Mouse (Mus musculus): ENCODE results near the gene Ahnak.
"Not testable (repeated sequence)": the region's sequence is repeated elsewhere in the genome, so short reads cannot be mapped to it uniquely, and the experiment has no call there.

Gene Ahnak

DNA sequence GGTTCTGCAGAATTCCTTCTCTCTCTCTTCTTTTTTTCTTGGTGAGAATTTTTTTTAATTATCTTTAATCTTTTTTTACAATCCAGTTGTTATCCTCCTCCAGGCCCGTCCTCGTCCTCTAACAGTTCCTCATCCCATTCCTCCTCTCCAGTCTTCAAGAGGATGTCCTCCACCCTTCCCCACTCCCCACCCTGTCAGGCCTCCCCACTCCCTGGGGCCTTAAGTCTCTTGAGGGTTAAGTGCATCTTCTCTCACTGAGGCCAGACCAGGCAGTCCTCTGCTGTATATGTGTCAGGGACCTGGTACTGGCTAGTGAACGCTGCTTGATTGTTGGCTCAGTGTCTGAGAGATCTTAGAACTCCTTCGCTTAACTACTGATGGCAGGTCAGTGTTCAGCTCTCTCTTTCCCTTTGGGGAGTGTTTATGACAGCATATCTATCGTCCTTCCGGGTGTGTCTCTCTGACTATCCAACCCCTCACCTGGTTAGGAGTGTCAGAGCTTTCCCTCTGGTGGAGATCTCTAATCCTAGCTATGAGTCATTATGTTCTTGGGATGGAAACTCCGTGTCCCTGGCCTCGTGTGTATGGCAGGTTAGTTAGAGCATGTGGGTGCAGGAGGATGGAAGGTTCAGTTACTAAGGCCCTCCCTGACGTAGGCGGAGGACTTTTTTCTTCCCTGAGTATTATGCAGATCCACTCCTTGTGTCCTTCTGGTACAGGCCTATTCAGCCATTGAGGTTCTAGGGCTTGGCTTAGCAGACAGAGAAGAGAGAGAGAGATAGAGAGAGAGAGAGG lies 5.9 kb downstream of the Ahnak start:
- DNase-seq (ENCODE audit: low spot score in 2 of 2): no peak

DNA sequence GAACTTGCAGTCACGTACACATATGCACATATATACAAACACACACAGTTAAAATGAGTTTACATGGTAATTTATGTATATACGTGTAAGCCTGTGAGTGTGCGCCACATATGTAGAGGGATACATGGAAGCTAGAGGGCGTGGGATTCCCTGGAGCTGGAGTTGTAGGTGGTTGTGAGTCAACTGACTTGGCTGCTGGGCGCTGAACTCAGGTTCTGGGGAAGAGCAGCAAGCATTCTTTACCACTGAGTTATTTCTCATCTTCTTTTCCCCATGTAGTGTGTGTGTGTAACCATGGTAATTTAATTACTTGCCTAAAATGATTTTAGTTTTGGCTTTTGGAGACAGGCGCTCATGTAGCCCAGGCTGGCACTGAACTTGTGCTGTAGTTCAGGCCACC lies 7.5 kb downstream of the Ahnak start:
- DNase-seq (ENCODE audit: low spot score in 2 of 2): no peak

DNA sequence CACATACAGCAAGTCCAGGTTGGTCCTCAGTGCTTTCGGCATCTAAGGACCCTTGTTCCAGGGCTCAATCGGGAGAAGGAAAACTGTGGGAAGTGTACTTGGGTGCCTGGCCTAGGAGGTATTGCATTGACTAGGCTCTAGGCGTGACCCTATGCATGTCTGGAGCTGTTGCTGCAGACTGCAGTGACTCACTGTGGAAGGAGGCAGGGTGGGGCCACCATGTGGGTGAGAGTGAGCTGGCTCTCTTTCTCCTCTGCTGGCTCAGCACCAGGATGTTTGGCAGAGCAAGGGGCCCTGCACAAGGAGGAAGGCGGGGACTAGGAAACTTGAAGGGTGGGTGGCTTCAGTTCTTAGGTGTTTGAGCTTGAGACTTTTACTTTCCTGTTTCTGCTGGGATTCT lies 8.5 kb downstream of the Ahnak start:
- DNase-seq (ENCODE audit: low spot score in 2 of 2): peak; percentile 45 to 52

DNA sequence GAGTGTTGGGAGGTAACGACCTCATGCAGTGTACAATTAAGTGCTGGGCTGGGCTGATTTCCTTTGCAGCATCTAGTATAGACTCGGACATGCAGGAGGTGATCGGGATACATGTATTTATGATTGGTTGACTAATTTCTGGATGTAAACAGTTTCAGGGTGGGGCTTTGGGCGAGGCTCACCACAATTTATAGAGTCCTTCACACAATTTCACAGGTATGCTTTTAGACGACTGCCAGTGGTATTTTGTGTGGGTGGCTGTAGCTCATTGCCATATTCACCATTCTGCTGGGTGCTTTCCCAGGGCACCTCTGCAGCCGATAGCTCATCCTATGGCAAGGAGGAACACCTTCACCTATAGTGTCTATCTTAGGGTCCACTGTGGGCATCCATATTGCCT lies 9.5 kb downstream of the Ahnak start:
- DNase-seq (ENCODE audit: low spot score in 2 of 2): no peak

DNA sequence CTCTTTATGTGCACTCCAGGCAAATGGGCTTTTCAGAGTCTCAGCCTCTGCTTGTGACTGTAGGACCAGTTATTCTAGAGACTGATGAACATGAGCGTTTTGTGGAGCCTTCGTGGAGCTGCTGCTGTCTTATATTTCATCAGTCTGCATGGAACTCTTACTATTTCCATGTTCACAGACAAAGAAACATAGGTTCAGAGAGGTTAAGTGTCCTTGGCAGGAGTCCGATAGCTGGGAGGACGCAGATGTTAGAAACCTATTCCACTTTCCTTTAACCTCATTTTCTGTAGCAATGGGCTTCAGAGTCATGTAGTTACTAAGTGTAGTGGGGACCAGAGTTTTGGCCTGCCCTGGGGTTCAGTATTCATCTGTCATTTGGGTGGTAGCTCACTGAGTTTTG lies 10.1 kb downstream of the Ahnak start:
- no peak for DNase-seq (ENCODE audit: low spot score in 2 of 2)

DNA sequence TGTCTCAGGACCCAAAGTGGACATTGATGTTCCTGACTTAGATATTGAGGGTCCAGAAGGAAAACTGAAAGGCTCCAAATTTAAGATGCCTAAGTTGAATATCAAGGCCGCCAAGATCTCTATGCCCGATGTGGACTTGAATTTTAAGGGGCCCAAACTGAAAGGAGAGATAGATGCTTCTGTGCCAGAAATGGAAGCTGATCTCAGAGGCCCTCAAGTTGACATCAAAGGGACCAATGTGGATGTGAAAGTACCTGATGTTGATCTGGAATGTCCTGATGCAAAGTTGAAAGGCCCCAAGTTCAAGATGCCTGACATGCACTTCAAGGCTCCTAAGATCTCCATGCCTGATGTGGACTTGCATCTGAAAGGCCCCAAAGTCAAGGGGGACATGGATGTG lies 17.8 kb downstream of the Ahnak start:
- not testable (repeated sequence) for DNase-seq (ENCODE audit: low spot score in 2 of 2)

DNA sequence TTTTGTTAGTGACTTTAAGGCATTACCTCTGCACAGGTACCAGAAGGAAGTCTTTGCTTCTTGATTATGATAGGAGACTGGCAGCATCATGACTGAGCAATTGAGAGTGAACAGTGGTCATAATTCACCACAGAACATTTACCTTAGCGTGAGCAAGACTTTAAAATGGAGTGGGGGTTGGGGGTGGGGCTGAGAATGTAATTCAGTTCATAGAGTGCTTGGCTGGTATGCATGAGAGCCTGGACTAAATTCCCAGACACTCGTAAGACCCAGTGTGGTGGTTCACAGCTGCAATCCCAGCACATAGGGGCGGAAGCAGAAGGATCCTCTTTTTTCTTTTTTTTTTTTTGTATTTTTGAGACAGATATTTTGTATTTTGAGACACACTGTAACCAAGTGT lies 30.2 kb downstream of the Ahnak start:
- no peak for DNase-seq (ENCODE audit: low spot score in 2 of 2)

DNA sequence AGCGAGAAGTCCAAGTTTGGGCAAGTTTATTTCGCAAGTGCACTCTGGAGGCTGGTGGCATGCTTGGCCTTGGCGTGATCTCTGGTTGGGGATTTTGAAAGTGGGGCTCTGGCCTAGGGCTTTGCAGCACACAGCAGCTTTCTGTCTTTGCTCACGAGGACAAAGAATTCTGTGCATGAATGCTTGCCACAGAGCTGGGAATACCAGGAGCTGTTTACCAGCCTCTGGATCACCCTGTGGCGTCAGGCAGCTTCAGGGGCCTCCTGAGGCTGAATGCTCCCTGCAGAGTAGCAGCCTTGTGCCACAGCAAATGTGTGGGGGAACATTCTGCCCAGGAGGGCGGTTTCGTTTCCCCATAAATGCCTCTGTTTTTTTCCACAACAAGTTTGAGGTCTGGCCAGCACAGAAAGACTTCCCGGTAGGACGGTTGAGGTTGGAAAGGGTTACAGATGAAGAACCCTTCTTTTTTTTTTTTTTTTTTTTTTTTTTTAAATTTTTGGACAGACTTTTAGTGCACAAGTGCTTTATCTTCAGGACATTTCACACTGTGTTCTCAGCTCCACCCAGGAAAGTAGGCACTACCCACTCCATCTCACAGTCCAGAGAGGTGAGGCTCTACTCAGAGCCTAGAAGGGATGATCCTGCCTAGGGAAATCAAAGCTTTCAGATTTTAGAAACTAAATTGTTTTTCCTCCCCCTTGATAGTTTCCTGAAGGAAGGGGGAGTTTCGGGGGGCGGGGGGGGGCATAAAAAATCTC lies 34.1 kb downstream of the Ahnak start:
- peak; percentile 10 to 13 for DNase-seq (ENCODE audit: low spot score in 2 of 2)

DNA sequence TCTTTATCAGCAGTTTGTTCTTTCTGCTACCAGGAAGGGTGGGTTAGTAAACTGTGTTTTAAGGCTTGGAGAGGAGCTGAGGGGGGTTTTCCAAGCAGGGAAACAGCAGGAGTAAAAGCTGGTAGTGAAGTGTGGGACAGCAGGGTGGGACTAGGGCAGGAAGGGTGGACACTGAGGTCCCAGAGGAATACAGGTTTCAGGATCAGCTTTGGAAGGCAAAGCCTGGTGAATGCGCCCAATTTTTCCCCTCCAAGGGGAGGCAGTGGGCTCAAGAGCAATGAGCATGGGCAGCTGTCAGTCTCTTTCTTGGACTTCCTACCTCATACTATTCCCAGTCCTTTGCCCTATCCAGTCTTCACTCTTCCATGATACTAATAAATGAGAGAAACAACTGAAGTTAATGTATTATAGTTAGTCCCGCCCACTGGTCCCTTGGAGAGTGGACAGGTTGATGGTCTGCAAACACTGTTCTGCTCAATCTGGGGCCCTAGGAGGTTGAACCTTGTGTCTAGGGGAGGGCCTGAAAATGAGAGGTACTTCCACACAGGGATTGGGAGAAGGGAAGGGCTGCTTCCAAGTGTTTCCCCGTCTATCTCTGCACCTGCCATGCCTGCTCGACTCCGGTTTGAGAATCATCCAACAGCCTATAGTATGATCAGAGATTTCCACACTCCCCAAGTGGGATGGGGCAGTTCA lies 36.6 kb downstream of the Ahnak start:
- DNase-seq (ENCODE audit: low spot score in 2 of 2): no peak

DNA sequence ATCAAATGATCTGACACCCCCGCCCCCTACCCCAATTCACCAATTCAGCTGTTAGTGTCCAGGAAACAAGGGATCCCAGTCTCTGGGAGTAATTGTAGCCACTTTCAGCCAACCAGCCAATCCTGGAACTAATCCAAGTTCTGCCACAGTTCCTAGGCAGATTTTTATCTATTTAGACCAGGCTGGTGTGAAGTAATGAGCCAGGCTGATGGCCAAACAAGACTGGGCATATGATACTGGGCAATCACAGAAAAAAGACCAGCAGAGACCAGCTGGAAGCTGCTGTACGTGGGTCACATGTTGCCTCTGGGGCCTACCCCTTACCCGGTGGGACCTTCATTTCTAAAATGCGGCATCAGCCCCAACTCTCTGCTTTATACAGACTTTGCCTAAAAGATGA lies 37.5 kb downstream of the Ahnak start:
- no peak for DNase-seq (ENCODE audit: low spot score in 2 of 2)

DNA sequence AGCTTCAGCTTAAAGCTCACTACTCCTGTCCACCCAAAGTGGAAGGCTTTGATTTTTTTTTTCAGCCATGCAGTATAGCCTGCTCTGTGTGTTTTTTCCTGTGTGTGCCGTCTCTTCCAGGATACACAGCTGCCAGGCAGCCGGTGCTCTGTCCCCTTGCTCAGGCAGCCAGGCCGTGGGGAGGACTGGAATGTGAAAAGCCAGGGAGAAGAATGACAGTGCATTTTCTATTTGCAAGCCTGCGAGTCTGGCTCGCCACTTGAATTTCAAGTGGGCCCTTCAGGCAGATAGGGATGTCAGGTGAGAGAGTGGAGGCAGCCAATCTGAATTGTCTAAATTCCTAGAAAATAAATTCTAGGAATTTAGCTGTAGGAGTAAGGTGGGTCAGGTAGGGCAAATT lies 38.7 kb downstream of the Ahnak start:
- DNase-seq (ENCODE audit: low spot score in 2 of 2): no peak

DNA sequence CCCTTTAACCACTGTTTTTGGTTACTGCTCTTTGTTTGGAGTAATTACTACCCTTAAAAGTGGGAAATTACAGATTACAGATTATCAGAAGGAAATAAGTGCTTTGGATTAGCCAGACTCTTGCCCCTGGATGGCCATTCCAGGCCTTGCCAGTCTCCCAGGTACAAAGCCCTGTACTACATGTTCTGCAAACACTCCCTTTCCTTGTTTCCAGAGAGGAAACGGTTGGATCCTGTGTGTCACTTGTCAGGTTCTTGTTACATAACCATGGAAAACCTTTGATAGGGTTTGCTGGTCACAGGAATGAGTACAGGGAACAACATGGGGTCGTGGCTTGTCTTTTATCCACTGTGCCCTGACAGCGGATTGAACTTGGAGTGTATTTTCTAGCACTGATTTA lies 39.3 kb downstream of the Ahnak start:
- no peak for DNase-seq (ENCODE audit: low spot score in 2 of 2)

DNA sequence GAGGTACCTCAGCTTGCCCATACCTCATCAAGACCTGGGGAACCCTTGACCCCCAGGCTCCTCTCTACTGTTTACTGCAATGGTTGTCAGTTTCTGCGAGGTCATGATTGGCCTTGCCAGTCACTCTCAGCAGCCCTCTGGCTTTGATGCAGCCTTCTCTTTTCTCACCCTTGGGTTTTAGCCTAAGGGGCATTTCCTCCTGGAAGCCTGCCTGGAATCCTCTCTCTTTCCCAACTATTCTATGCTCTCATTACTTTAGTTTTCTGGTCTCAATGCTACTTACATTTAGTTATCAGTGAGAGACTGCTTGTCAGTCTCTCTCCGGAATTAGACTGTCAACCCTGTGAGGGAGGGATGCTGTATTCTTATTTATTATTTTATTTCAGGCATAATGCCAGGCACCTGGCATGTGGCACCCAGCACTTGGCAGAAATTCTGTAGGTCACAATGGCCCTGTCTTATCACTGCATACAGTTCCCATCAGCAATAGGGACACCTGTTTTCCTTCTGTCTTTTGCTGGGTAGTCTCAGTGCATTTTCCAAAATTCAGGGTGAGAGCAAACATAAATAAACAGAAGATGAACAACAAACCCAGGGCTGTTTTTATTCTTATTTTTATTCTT lies 40.7 kb downstream of the Ahnak start:
- DNase-seq (ENCODE audit: low spot score in 2 of 2): no peak

DNA sequence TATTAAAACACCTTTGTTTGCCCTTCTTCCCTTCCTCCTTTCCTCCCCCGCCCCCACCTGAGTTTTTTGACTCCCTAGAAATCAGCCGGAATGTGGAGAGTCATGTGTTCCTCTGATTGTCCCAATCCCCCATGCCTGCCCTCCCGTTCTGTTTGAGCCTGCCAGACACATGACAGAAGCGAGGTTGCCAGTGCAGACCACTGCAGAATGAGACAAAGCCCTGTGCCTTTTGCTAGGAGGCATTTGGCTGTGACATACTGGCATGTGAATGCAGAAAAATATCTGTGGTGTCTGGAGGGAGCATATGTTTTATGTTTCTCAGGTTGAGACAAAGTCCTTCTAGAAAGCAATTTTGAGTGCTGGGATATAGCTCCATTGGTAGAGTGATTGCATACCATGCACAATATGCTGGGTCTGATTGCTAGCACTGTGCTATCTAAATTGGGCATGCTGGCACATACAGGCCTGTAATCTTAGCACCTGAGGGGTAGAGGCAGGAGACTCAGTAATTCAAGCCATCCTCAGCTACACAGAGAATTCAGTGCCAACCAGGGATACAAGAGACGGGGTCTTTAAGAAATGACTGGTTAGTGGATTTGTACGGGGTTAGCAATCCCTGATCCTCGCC lies 43.5 kb downstream of the Ahnak start:
- DNase-seq (ENCODE audit: low spot score in 2 of 2): no peak

DNA sequence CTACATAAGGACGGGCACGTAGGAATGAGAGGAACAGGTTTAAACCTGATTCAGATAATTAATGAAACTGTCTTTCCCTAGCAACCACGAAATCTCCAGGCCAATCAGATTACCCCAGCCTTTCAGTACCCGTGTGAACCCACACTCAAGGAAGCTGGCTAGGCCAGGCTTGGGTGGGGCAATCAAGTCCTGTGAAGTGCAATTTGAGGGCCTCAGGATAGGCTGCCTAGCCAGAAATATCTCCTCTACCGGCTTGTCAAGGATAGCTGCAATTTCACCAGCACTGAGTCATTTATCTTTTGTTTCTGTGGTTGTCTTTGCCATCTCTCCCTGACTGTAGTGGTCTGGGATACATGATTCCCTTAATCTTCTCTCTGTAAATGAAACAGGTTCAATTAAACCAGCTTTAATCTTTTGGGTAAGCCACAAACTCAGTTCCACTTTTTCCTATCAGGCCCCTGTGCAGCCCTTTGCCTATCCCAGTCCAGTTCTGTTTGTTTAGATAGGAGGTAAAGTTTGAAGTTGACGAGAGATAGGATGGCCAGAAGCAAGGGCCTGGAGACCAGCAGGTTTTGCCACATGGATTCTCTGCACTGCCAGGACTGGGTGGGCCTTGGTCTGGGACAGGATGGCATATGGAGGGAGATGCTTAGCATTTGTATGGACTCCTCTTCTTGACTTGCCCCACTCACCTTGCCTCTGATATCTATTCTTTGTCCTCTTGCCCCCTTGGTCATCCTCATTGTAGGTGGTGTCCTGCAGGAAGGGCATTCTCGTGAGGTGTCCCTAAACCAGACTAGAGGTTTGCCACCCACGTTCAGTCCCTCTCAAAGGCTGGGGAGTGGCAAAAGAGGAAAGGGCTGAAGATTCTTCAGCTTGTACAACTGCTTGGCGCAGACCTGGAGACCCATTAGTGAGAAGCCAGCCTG lies 44.6 kb downstream of the Ahnak start:
- DNase-seq (ENCODE audit: low spot score in 2 of 2): no peak

DNA sequence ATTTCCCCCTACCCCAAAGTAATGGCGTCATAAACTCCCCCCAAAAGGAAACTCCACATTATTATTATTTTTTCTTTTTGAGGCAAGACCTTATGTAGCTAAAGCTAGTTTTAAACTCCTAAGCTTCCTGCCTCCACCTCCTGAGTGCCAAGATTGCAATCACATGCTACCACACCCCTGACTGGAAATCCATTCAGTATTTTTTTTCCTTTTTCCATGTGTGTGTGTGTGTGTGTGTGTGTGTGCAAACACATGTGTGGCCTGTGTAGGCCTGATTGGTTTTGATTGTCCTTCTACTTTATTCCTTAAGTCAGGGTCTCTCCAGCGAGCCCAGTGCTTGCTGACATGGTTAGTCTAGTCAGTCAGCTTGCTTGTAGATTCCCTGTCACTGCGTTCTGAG lies 45.4 kb downstream of the Ahnak start:
- DNase-seq (ENCODE audit: low spot score in 2 of 2): no peak

DNA sequence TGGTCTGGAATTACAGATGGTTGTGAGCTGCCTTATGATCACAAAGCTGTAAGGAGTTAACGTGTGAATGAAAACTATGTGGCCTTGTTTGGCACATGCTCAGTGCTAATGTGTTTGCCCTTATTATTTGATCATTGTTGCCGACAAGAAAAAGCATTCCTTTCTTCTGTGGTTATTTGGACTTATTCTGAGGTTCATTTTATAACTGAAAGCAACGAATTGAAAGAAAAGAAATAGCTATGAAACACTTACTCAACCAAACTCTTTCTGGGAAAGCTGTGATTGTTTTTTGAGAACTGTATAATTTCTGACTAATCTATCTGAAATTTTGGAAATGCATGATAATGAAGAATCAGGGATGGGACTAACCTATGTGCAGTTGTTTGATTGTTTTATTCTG lies 46.0 kb downstream of the Ahnak start:
- no peak for DNase-seq (ENCODE audit: low spot score in 2 of 2)

DNA sequence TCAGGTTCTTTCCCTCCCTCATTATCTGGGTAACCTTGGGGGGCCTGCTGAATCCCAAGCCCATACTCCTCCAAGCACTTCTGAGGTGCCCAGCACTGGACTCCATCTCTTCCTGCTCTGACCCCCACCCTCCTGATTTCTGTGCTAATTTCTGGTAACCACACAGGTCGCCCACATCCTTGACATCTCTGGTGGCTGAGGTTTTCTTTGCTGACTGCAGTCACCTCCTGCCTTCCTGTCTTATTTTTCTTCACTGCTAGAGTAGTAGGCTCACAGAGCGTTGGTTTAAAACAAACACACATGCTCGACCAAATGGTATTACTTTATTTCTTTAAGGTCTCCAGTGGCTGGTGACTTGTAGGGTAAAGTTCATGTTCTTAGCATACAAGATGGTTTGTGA lies 49.1 kb downstream of the Ahnak start:
- no peak for DNase-seq (ENCODE audit: low spot score in 2 of 2)

DNA sequence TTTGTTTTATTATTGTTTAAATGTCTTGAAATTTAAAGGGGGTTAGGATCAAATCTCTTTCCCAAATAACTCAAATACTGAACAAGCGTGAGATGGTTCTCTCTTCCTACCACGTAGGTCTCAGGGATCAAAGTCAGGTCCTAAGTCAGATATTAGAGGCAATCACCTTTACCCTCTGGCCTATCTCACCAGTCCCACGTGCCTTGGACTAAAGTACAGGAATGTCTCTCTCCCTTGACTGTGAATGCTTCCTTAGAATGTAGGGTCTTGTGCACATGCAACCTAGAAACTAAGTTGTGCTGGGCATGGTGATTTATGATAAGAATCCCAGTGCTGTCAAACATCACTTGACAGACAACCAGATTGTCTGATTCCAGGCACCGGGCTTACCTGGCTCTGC lies 50.2 kb downstream of the Ahnak start:
- DNase-seq (ENCODE audit: low spot score in 2 of 2): no peak

DNA sequence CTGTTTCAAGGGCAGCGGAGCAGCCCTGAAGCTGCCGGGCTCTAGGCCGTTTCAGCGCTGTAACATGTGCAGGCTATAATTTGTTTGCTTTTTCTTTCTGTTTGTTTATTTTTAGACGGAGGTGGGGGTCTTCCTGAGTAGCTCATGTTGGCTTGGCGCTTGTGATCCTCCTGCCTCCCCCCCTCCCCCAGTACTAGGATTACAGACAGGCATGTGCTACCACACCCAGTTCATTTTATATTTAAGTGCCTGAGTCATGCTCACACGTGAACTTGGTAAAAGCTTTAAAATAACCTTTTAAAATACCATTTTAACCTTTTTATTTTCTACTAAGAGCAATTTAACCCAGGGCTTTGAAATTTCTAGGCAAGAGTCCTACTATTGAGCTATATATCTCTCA lies 50.8 kb downstream of the Ahnak start:
- DNase-seq (ENCODE audit: low spot score in 2 of 2): no peak

DNA sequence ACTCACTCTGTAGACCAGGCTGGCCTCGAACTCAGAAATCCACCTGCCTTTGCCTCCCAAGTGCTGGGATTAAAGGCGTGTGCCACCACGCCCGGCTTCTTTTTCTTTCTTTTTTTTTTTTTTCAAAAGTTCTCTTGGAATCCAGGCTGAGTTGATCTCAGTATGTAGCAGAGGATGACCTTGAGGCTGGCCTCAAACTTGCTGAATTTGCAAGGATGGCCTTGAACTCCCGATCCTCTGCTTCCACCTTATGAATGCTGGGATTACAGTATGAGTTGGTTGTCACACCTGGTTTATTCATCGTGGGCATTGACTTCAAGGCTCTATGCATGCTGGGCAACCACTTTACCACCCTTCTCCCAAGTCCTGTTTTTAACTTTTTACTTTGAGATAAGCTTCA lies 51.6 kb downstream of the Ahnak start:
- DNase-seq (ENCODE audit: low spot score in 2 of 2): no peak
